Mouse (Mus musculus): ENCODE data around the gene Trim2. TPM values are rescaled to one million over a fixed set of nuclear protein-coding genes. Genes with fewer than 3 reads are reported as not detected.
A peak's percentile ranks its signal among the peaks of the same experiment; 100 is the strongest.

Gene Trim2
- polyA plus RNA-seq, 1 experiment from 2014 or later, result 137 TPM

DNA sequence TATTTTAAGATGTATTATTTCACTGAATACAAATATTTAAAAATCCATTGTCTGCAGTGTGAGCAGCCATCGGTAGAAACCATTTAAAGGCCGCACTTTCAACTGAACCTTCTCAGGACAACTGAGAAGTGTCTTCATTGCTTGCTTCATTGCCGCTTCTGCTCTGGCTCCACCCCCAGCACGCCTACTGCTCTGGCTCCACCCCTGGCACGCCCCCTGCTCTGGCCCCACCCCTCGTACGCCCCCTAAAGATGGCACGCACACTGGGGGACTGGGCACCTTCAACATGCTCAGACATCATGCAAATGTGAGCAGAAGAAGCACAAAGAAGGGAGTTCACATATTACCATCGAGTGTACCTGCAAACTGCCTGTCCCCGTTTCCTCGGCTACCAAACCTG is 134.3 kb downstream of the Trim2 start:
- Histone ChIP-seq H3K36me3 (peaks cover 48% of the 10 kb centered on the region), H3K27me3 (replicated peaks) (no peaks in the 10 kb centered on the region), H3K27ac (replicated peaks) (no peak overlapping the region), H3K4me1 (no peaks in the 10 kb centered on the region; the same call in 1 of the 2 replicates), H3K9ac (replicated peaks) (no peak overlapping the region), H3K4me3 (replicated peaks) (no peak overlapping the region), H3K4me2 (no peak overlapping the region), H3K9me3 (replicated peaks) (no peaks in the 10 kb centered on the region)
- 0 out of 2 replicates have a peak, but pooled peaks have one; percentile 51 for ATAC-seq (ENCODE audit: low FRiP score)
- WGBS, result 45% methylated on average over 11 of the region's 11 CpGs

DNA sequence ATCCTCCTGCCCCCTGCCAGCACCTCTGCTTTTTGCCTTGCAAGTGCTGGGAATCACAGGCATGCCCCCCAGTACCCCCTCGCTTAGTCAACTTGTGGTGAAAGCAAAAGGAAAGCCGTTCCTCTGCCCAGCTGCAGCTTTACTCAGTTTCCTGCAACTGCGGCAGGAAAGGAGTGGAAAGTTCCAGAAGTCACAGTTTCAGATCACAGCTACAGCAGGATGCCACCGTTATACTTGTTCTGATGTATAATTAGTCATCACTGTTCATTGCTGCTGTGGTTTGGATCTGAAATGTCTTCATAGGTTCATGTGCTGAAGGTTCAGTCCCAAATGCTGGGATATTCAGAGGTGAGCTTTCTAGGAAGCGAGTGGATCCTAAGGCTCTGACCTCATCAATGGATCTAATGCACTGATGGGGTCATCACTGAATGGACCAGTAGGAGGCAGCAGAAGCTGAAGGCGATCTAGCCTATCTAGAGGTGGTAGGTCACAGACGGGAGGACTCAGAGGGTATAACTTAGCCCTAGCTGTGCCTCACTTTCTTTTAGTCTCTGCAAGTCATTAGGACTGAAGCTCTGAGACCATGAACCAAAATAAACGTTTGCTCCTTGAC is 137.2 kb downstream of the Trim2 start:
- no peak for ATAC-seq (ENCODE audit: low FRiP score)
- WGBS, result 81% methylated on average over 8 of the region's 8 CpGs
- no peak overlapping the region for H3K4me2 ChIP-seq
- no peaks in the 10 kb centered on the region; the same call in 1 of the 2 replicates for H3K4me1 ChIP-seq
- no peaks in the 10 kb centered on the region for H3K9me3 ChIP-seq (replicated peaks)
- no peak overlapping the region for H3K27ac ChIP-seq (replicated peaks)
- no peak overlapping the region for H3K9ac ChIP-seq (replicated peaks)
- no peaks in the 10 kb centered on the region for H3K27me3 ChIP-seq (replicated peaks)
- H3K4me3 ChIP-seq (replicated peaks), result no peak overlapping the region
- H3K36me3 ChIP-seq, result peaks cover 63% of the 10 kb centered on the region

DNA sequence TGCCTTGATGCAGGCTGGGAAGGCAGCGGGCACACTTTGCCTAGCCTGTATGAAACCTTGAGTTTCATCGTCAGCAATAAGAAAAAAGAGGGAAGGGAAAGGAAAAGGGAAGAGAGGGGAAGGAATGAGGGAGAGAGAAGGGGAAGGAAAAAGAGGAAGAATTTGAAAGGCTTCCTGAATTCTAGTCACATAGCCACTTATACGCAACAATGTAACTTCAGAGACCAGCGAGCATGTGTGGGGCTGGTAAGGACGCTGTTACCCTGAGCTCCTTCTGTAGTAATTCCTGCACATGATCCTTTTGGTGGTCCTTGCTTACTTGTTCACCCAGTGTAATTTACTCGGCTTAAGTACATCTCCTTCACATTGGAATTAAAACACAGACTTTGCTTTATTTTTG is 137.7 kb downstream of the Trim2 start:
- Histone ChIP-seq H3K4me1 (no peaks in the 10 kb centered on the region; the same call in 1 of the 2 replicates), H3K9ac (replicated peaks) (no peak overlapping the region), H3K4me2 (no peak overlapping the region), H3K36me3 (peaks cover 64% of the 10 kb centered on the region), H3K4me3 (replicated peaks) (no peak overlapping the region), H3K9me3 (replicated peaks) (no peaks in the 10 kb centered on the region), H3K27me3 (replicated peaks) (no peaks in the 10 kb centered on the region), H3K27ac (replicated peaks) (no peak overlapping the region)
- 88% methylated on average over 6 of the region's 6 CpGs for WGBS
- no peak for ATAC-seq (ENCODE audit: low FRiP score)

DNA sequence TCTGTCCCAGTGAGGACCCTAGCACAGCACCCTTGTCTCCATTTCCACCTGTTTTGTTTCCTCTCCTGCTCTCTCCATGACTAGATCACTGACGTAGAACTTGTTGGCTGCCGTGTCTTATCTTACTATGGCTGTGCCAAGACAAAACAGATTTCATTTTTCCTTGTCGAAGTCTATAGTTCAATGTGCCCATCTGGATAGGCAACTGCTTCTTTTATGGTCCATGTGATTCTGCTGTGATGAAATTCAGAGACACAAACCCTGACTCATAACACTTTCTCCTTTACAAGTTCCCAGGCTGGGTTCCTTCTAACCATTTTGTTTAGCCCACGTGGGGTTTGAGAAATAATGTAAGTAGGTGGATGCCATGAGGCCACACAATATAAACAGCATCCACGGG is 140.6 kb downstream of the Trim2 start:
- H3K27me3 ChIP-seq (replicated peaks), result no peaks in the 10 kb centered on the region
- no peaks in the 10 kb centered on the region for H3K9me3 ChIP-seq (replicated peaks)
- H3K36me3 ChIP-seq, result peaks cover 59% of the 10 kb centered on the region
- no peak overlapping the region for H3K9ac ChIP-seq (replicated peaks)
- H3K27ac ChIP-seq (replicated peaks), result no peak overlapping the region
- 96% methylated on average over 5 of the region's 5 CpGs for WGBS
- H3K4me2 ChIP-seq, result no peak overlapping the region
- no peak for ATAC-seq (ENCODE audit: low FRiP score)
- no peaks in the 10 kb centered on the region for H3K4me1 ChIP-seq
- H3K4me3 ChIP-seq (replicated peaks), result no peak overlapping the region

DNA sequence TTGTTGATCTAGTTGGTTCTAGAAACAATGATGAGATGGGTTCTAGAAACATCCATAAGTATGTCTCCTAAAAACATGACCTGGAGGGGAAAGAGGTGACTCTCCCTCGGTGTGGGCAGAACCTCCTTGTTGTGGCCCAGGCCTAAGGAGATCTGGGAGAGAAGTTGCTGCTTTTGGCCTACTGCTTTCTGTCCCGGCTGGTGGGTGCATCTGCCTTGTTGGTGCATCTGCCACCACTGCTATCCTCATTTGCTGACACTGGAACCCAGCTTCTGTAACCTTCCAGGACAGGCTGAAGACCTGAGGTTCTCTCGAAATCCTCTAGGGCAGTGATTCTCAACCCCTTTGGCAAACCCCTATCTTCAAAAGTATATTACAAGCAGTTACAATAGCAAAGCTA is 141.3 kb downstream of the Trim2 start:
- Histone ChIP-seq H3K4me1 (no peaks in the 10 kb centered on the region), H3K27ac (replicated peaks) (no peak overlapping the region), H3K27me3 (replicated peaks) (no peaks in the 10 kb centered on the region), H3K9me3 (replicated peaks) (no peaks in the 10 kb centered on the region), H3K9ac (replicated peaks) (no peak overlapping the region), H3K36me3 (peaks cover 57% of the 10 kb centered on the region), H3K4me2 (no peak overlapping the region), H3K4me3 (replicated peaks) (no peak overlapping the region)
- 99% methylated on average over 3 of the region's 3 CpGs for WGBS
- no peak for ATAC-seq (ENCODE audit: low FRiP score)

DNA sequence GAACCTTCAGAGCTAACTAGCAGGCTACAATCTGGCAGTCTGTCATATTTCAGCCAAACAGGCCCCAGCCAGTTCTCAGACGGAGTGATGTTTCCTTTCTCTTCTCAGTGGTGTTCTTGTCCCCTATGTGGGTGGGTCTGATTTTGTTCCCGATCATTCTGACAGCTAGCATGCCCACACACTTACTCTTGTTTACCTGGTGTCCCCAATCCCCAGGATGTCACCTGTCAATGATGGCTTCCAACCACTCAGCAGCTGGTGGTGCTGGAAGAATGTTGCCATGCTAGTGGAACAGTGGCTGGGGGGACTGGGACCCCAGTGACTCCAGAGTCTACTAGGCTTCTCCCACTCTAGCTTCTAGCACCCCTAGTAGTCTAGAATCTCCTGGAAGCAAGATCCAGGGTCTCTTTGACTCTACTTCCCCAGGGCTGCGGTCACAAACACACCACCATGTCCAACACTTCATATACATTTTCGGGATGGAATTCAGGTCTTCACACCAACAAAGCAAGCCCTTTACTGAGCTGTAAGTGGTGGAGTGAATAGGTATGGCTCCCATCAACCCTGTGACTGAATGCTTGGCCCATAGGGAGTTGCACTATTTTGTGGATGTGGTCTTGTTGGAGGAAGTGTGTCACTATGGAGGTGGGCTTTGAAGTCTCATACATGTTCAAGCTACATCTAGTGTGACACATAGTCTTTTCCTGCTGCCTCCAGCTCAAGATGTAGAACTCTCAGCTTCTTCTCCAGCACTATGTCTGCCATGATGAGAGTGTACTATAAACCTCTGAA is 148.9 kb downstream of the Trim2 start:
- Histone ChIP-seq H3K4me1 (peaks cover 12% of the 10 kb centered on the region; the same call in 1 of the 2 replicates), H3K9me3 (replicated peaks) (no peaks in the 10 kb centered on the region), H3K4me3 (replicated peaks) (no peak overlapping the region), H3K4me2 (no peak overlapping the region), H3K36me3 (peaks cover 23% of the 10 kb centered on the region), H3K27ac (replicated peaks) (no peak overlapping the region), H3K27me3 (replicated peaks) (no peaks in the 10 kb centered on the region), H3K9ac (replicated peaks) (no peak overlapping the region)
- WGBS, result 86% methylated on average over 4 of the region's 4 CpGs
- ATAC-seq (ENCODE audit: low FRiP score), result no peak

DNA sequence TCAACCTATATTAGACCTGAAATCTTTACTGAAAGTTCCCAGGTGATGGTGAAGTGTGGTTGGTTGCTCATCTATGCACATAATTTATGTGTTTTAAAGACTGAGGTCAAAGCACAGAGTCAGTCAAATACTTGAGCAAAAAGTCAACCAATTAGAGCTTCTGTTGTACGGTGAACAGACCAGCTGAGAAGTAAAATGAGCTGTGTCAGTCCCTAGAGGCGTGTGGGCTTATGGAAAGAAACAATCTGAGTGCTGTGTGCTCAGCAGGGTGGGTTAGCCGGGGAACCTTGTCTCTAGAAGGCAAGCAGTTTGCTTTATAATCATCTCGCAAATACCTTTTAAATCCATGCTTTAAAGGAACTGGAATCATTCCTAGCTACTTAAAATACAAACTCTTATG is 149.7 kb downstream of the Trim2 start:
- Histone ChIP-seq H3K9ac (replicated peaks) (no peak overlapping the region), H3K4me3 (replicated peaks) (no peak overlapping the region), H3K36me3 (peaks cover 22% of the 10 kb centered on the region), H3K27me3 (replicated peaks) (no peaks in the 10 kb centered on the region), H3K4me2 (no peak overlapping the region), H3K4me1 (peaks cover 12% of the 10 kb centered on the region; the same call in 1 of the 2 replicates), H3K27ac (replicated peaks) (no peak overlapping the region), H3K9me3 (replicated peaks) (no peaks in the 10 kb centered on the region)
- WGBS, result 33% methylated on average over 4 of the region's 4 CpGs
- no peak for ATAC-seq (ENCODE audit: low FRiP score)

DNA sequence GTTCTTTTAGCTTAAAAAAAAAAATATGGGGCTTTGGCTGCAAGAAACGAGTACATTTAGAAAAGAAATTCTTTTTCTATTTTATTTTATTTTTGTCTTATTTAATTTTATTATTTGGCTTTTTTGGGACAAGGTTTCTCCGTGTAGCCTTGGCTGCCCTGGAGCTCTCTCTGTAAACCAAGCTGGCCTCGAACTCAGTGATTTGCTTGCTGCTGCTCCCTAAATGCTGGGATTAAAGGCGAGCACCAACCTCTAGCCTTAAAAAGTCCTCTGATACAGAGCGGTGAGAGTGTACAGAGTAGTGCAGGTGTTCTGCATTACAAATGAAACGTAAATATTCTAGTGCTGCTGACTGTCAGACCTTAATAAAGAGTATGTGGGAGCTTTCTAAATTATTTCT is 150.6 kb downstream of the Trim2 start:
- Histone ChIP-seq H3K9me3 (replicated peaks) (no peaks in the 10 kb centered on the region), H3K4me3 (replicated peaks) (peak overlapping the region; percentile 61; the same call in 1 of the 2 replicates), H3K27ac (replicated peaks) (no peak overlapping the region), H3K9ac (replicated peaks) (no peak overlapping the region), H3K4me2 (peak overlapping the region; percentile 92), H3K36me3 (peaks cover 16% of the 10 kb centered on the region), H3K27me3 (replicated peaks) (no peaks in the 10 kb centered on the region), H3K4me1 (peaks cover 12% of the 10 kb centered on the region; the same call in 1 of the 2 replicates)
- ATAC-seq (ENCODE audit: low FRiP score), result no peak
- 56% methylated on average over 6 of the region's 6 CpGs for WGBS

DNA sequence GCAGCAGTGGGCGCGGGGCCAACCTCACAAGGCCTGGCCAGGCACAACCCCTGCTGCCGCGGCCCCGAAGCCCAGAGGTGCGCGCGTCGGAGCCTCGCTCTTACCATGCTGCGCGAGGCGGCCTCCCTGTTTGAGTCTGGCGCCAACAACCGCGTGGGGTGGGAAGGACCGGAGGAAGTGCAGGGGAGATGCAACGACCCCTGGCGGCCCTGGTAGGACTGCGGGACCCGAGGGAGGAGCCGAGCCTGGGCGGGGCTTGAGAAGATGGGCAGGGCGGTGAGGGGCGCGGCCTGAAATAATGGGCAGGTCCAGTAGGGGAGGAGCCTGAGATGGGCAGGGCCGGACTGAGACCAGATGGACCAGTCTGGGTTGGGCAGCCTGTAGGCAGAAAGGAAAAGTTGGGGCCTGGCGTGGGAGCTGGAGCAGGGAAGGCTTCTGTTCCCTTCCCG is 151.1 kb downstream of the Trim2 start, which contains the start of gene Mnd1:
Gene Mnd1 (minus strand): TSS at position 229 of the 449 bp plus-strand sequence.
- H3K27ac ChIP-seq (replicated peaks), result no peak within 1 kb of the TSS
- peaks cover 12% of the 10 kb centered on the region; the same call in 1 of the 2 replicates for H3K4me1 ChIP-seq
- no peaks in the 10 kb centered on the region for H3K27me3 ChIP-seq (replicated peaks)
- peak; percentile 97 for ATAC-seq (ENCODE audit: low FRiP score)
- peak within 1 kb of the TSS; percentile 61 for H3K4me3 ChIP-seq (replicated peaks)
- peak within 1 kb of the TSS; percentile 45 for H3K9ac ChIP-seq (replicated peaks)
- WGBS, result under 1% methylated on average over 29 of the region's 29 CpGs
- no peaks in the 10 kb centered on the region for H3K9me3 ChIP-seq (replicated peaks)
- peak within 1 kb of the TSS; percentile 92 for H3K4me2 ChIP-seq
- peaks cover 14% of the 10 kb centered on the region for H3K36me3 ChIP-seq

DNA sequence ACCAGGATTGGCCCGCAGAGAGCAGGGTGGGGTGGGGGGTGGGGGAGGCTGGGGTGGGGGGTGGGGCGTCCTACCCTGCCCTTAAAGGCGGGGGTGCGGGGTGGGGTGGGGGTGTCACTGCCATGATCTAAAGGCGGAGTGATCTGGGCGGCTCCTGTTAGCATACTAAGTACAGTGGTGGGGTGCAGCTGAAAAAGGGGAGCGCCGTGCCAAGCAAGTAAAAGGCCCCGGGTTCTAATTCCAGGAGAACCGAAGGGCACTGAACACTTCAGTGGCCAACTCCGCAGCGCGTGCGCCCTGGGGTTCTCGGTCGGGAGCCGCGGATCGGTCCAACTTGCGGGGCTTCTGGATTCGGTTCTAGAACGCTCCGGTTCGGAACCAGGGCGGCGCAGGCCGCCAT is 151.5 kb downstream of the Trim2 start:
- Histone ChIP-seq H3K4me1 (peaks cover 12% of the 10 kb centered on the region; the same call in 1 of the 2 replicates), H3K27ac (replicated peaks) (no peak overlapping the region), H3K36me3 (peaks cover 9% of the 10 kb centered on the region), H3K9me3 (replicated peaks) (no peaks in the 10 kb centered on the region), H3K9ac (replicated peaks) (peak overlapping the region; percentile 45), H3K27me3 (replicated peaks) (no peaks in the 10 kb centered on the region), H3K4me3 (replicated peaks) (peak overlapping the region; percentile 61), H3K4me2 (peak overlapping the region; percentile 92)
- peak; percentile 68 for ATAC-seq (ENCODE audit: low FRiP score)
- 0% methylated on average over 27 of the region's 27 CpGs for WGBS

DNA sequence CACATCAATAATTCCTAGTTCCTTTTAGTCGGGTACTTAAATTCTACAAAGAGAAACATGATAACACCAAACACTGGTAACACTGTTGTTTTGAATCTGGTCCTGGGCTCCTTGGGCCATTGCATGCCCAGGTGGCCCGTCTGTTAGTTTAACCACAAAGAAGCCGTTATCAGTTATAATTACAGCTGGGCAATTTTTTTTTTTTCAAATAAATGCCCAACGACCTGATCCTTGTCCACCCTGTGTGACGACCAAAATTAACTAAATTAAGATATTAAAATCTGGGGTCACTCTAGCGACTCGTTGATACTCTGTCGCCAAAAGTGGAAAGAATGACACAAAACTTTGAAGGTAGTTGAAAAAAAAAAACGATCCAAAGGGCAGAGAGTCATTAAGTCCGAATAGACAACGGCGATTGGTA is 151.9 kb downstream of the Trim2 start:
- ATAC-seq (ENCODE audit: low FRiP score), result no peak
- Histone ChIP-seq H3K4me1 (peaks cover 12% of the 10 kb centered on the region; the same call in 1 of the 2 replicates), H3K4me2 (peak overlapping the region; percentile 92), H3K27ac (replicated peaks) (no peak overlapping the region), H3K36me3 (peaks cover 5% of the 10 kb centered on the region), H3K9me3 (replicated peaks) (no peaks in the 10 kb centered on the region), H3K4me3 (replicated peaks) (0 out of 2 replicates have a peak overlapping the region, but pooled peaks have one; percentile 61), H3K27me3 (replicated peaks) (no peaks in the 10 kb centered on the region), H3K9ac (replicated peaks) (no peak overlapping the region)
- WGBS, result 7% methylated on average over 12 of the region's 12 CpGs

DNA sequence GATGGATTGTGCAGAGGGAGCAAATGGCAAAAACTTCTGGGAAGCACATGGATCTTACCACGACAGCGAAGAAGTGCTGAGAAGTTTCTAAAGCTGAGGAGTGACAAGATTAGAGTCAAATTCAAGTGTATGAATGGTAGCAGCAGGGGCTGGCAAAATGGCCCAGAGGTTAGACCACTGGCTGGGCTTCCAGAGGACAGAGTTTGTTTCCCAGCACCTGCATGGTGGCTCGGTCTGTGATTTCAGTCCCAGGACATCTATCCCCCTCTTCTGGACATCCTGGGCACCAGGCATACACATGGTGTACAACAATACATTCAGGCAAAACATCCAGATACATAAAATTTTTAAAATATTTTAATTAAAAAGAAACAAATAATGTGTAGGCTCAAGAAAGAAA is 156.8 kb downstream of the Trim2 start:
- no peak overlapping the region for H3K27ac ChIP-seq (replicated peaks)
- H3K9me3 ChIP-seq (replicated peaks), result no peaks in the 10 kb centered on the region
- ATAC-seq (ENCODE audit: low FRiP score), result no peak
- H3K4me2 ChIP-seq, result no peak overlapping the region
- no peak overlapping the region for H3K9ac ChIP-seq (replicated peaks)
- no peaks in the 10 kb centered on the region for H3K27me3 ChIP-seq (replicated peaks)
- no peaks in the 10 kb centered on the region for H3K36me3 ChIP-seq
- H3K4me3 ChIP-seq (replicated peaks), result no peak overlapping the region
- no peaks in the 10 kb centered on the region for H3K4me1 ChIP-seq
- WGBS, result 96% methylated on average over 3 of the region's 3 CpGs
